Mouse (Mus musculus) myocyte (in vitro differentiated cells): ENCODE results near the gene Inpp4b.

Experiments used
- CEBPB ChIP-seq: IDR thresholded peaks from 2 replicates; pipeline ENCODE4 v1.6.1; 2011; ENCODE audit warnings: mild to moderate bottlenecking, moderate library complexity; ENCODE audit not compliant: poor library complexity, insufficient read depth, severe bottlenecking
- E2F4 ChIP-seq: IDR thresholded peaks from one replicate; pipeline ENCODE4 v1.6.1; 2011; ENCODE audit warnings: mild to moderate bottlenecking, control low read depth, moderate library complexity; ENCODE audit not compliant: insufficient read depth
- POLR2A ChIP-seq: IDR thresholded peaks from one replicate; pipeline ENCODE4 v1.6.1; 2011; ENCODE audit warnings: low read depth, mild to moderate bottlenecking, control low read depth, moderate library complexity; ENCODE audit not compliant: insufficient read length
- POLR2AphosphoS2 ChIP-seq: IDR thresholded peaks from one replicate; pipeline ENCODE4 v1.6.1; 2011; ENCODE audit warnings: low read depth, control low read depth; ENCODE audit not compliant: insufficient read length
- SRF ChIP-seq: IDR thresholded peaks from one replicate; pipeline ENCODE4 v1.6.1; 2011; ENCODE audit warnings: low read depth; ENCODE audit not compliant: control insufficient read depth, insufficient read length
- TCF12 ChIP-seq: IDR thresholded peaks from one replicate; pipeline ENCODE4 v1.6.1; 2011; ENCODE audit warnings: mild to moderate bottlenecking, control low read depth; ENCODE audit not compliant: poor library complexity, insufficient read depth, severe bottlenecking
- TCF3 ChIP-seq: IDR thresholded peaks from one replicate; pipeline ENCODE4 v1.6.1; 2011; ENCODE audit warnings: low read depth, control low read depth; ENCODE audit not compliant: insufficient read length
- USF1 ChIP-seq: IDR thresholded peaks from one replicate; pipeline ENCODE4 v1.6.1; 2011; ENCODE audit warnings: low read depth, mild to moderate bottlenecking, control low read depth, moderate library complexity

GRCm38 (mm10) chr8:82054030-82054429 lies 711.7 kb downstream of the Inpp4b start:
- TF ChIP-seq POLR2A (no peak), USF1 (no peak), TCF12 (no peak), TCF3 (no peak), SRF (no peak), CEBPB (no peak), E2F4 (no peak), POLR2AphosphoS2 (no peak)
